Mouse (Mus musculus) MEL (cell line): ENCODE results near the gene Pgam5.

ENCODE experiments used
- CHD2 ChIP-seq: IDR thresholded peaks from 2 replicates; pipeline ENCODE4 v1.6.1; 2011; ENCODE audit warnings: low read length, improper control_type of control experiment
- CTCF ChIP-seq, 3 experiments: IDR thresholded peaks in 2 of 3; conservative IDR thresholded peaks in 1 of 3; 2 replicates each; pipeline ENCODE4 v1.5.1; 2011 to 2012; ENCODE audit warnings: low read length in 3 of 3, low read depth in 2 of 3, mild to moderate bottlenecking in 2 of 3, improper control_type of control experiment in 1 of 3, inconsistent platforms in 1 of 3, mixed read lengths in 1 of 3, moderate library complexity in 1 of 3; ENCODE audit not compliant: control insufficient read depth in 1 of 3, insufficient read depth in 1 of 3, poor library complexity in 1 of 3, severe bottlenecking in 1 of 3
- EP300 ChIP-seq, 2 experiments: IDR thresholded peaks; 2 replicates each; pipeline ENCODE4 v1.6.1; 2011; ENCODE audit warnings: improper control_type of control experiment in 2 of 2, low read length in 2 of 2, low read depth in 1 of 2, mild to moderate bottlenecking in 1 of 2
- GABPA ChIP-seq: IDR thresholded peaks from 2 replicates; pipeline ENCODE4 v1.6.1; 2012; ENCODE audit warnings: low read depth, mild to moderate bottlenecking, inconsistent platforms, low read length, improper control_type of control experiment, moderate library complexity
- GATA1 ChIP-seq: IDR thresholded peaks from 2 replicates; pipeline ENCODE4 v1.6.1; 2011; ENCODE audit warnings: low read depth, low read length, improper control_type of control experiment
- HCFC1 ChIP-seq: IDR thresholded peaks from 2 replicates; pipeline ENCODE4 v1.6.1; 2012; ENCODE audit warnings: low read depth, mild to moderate bottlenecking, inconsistent platforms, low read length, improper control_type of control experiment, moderate library complexity
- MAFK ChIP-seq: IDR thresholded peaks from 2 replicates; pipeline ENCODE4 v1.6.1; 2011; ENCODE audit warnings: low read depth, mild to moderate bottlenecking, low read length, improper control_type of control experiment, borderline replicate concordance
- MAZ ChIP-seq: IDR thresholded peaks from 2 replicates; pipeline ENCODE4 v1.6.1; 2012; ENCODE audit warnings: low read depth, mild to moderate bottlenecking, inconsistent platforms, low read length, improper control_type of control experiment
- NRF1 ChIP-seq: IDR thresholded peaks from 2 replicates; pipeline ENCODE4 v1.6.1; 2014; ENCODE audit warnings: low read depth, mild to moderate bottlenecking, inconsistent platforms, low read length, improper control_type of control experiment, moderate library complexity; ENCODE audit not compliant: poor library complexity, insufficient read depth, severe bottlenecking
- POLR2A ChIP-seq, 2 experiments: IDR thresholded peaks; 2 replicates each; pipeline ENCODE4 v1.6.1; 2011 to 2012; ENCODE audit warnings: low read length in 2 of 2, mild to moderate bottlenecking in 2 of 2, control low read depth in 1 of 2, improper control_type of control experiment in 1 of 2, low read depth in 1 of 2, moderate library complexity in 1 of 2; ENCODE audit not compliant: control insufficient read depth in 1 of 2, insufficient read depth in 1 of 2, poor library complexity in 1 of 2
- RCOR1 ChIP-seq: IDR thresholded peaks from 2 replicates; pipeline ENCODE4 v1.6.1; 2012; ENCODE audit warnings: low read depth, mild to moderate bottlenecking, inconsistent platforms, low read length, improper control_type of control experiment
- USF1 ChIP-seq: IDR thresholded peaks from 2 replicates; pipeline ENCODE4 v1.6.1; 2014; ENCODE audit warnings: low read depth, mild to moderate bottlenecking, inconsistent platforms, low read length, improper control_type of control experiment, moderate library complexity

- TF ChIP-seq NRF1 (no peak), HCFC1 (no peak), MAZ (no peak), POLR2A (IDR thresholded peaks at IDR 0.05; ENCODE audit: control insufficient read depth in 1 of 2, insufficient read depth in 1 of 2, low read depth in 1 of 2, low read length in 2 of 2, poor library complexity in 1 of 2) (no peak), EP300 (IDR thresholded peaks at IDR 0.05; ENCODE audit: low read depth in 1 of 2, low read length in 2 of 2) (no peak), USF1 (no peak), CHD2 (no peak), GABPA (no peak), RCOR1 (no peak), CTCF (IDR thresholded peaks at IDR 0.05 in 2 of 3, conservative IDR thresholded peaks at IDR 0.05 in 1 of 3; ENCODE audit: control insufficient read depth in 1 of 3, insufficient read depth in 1 of 3, low read depth in 2 of 3, low read length in 3 of 3, poor library complexity in 1 of 3, severe bottlenecking in 1 of 3) (no peak), MAFK (peak; percentile 22; the same call in 1 of the 2 replicates), GATA1 (peak; percentile 15; the same call in 1 of the 2 replicates)
Observed at GRCm38 (mm10) chr5:110287084-110287475, 17.4 kb upstream of the Pgam5 start.
